Mouse (Mus musculus): ENCODE data around the gene Zfyve1. TPM values are rescaled to one million over a fixed set of nuclear protein-coding genes. Genes with fewer than 3 reads are reported as not detected.

Zfyve1 gene
- total and polyA plus RNA-seq, 3 experiments = 8.0 to 8.3 TPM; not detected in 1

- peak; percentile 66 for TF ChIP-seq HCFC1 (IDR thresholded peaks at IDR 0.05; ENCODE audit: low read depth, low read length)
- TF ChIP-seq MYB (IDR thresholded peaks at IDR 0.05; ENCODE audit: low read depth, low read length) = no peak
- no peak for TF ChIP-seq ZKSCAN1 (IDR thresholded peaks at IDR 0.05; ENCODE audit: low read depth, low read length)
- TF ChIP-seq RAD21 (IDR thresholded peaks at IDR 0.05; ENCODE audit: low read depth, low read length) = no peak; the same call in 1 of the 2 replicates
- TF ChIP-seq MYC (IDR thresholded peaks at IDR 0.05; ENCODE audit: low read depth, low read length) = peak; percentile 49
- TF ChIP-seq EP300 (IDR thresholded peaks at IDR 0.05; ENCODE audit: low read depth in 1 of 2, low read length in 2 of 2) = no peak
- no peak for TF ChIP-seq ETS1 (IDR thresholded peaks at IDR 0.05; ENCODE audit: low read depth, low read length)
- peak; percentile 60 for TF ChIP-seq NELFE (IDR thresholded peaks at IDR 0.05; ENCODE audit: low read depth, low read length)
- peak; percentile 88 for TF ChIP-seq MXI1 (IDR thresholded peaks at IDR 0.05; ENCODE audit: low read depth, low read length)
- no peak; the same call in 1 of the 2 replicates for TF ChIP-seq MAZ (IDR thresholded peaks at IDR 0.05; ENCODE audit: low read depth, low read length)
- TF ChIP-seq MAX (IDR thresholded peaks at IDR 0.05; ENCODE audit: low read length) = peak; percentile 71
- TF ChIP-seq TBP (IDR thresholded peaks at IDR 0.05; ENCODE audit: low read depth, low read length) = no peak
- no peak for TF ChIP-seq CTCF (IDR thresholded peaks at IDR 0.05 in 2 of 3, conservative IDR thresholded peaks at IDR 0.05 in 1 of 3; ENCODE audit: control insufficient read depth in 1 of 3, insufficient read depth in 1 of 3, low read depth in 2 of 3, low read length in 3 of 3, poor library complexity in 1 of 3, severe bottlenecking in 1 of 3)
These were observed 76.6 kb downstream of the Zfyve1 start, which contains the start of gene Dcaf4 (continued) for GRCm38 (mm10) chr12:83520311-83520890.

- Histone ChIP-seq H3K4me3 (ENCODE audit: control insufficient read depth in 1 of 2, insufficient read depth in 1 of 2, low read depth in 2 of 2, low read length in 2 of 2) (no peak overlapping the region), H3K9ac (ENCODE audit: control insufficient read depth, low read depth, low read length, poor library complexity, severe bottlenecking) (no peak overlapping the region), H3K4me1 (ENCODE audit: control insufficient read depth in 1 of 2, insufficient read depth in 2 of 2, low read length in 2 of 2) (peaks cover 23 to 24% of the 10 kb centered on the region in 2 experiments), H3K27me3 (ENCODE audit: control insufficient read depth in 1 of 2, insufficient read depth in 2 of 2, low read length in 2 of 2) (no peaks in the 10 kb centered on the region), H3K27ac (ENCODE audit: control insufficient read depth, low read depth, low read length) (peak overlapping the region; percentile 31; the same call in 1 of the 2 replicates), H3K9me3 (replicated peaks; ENCODE audit: insufficient read depth, low read length) (no peaks in the 10 kb centered on the region), H3K36me3 (ENCODE audit: control insufficient read depth in 1 of 2, insufficient read depth in 2 of 2, low read length in 2 of 2) (peaks cover 0 to 28% of the 10 kb centered on the region in 2 experiments; a peak in 2 of 4 replicates), H3K79me2 (ENCODE audit: control insufficient read depth, insufficient read depth, low read length, poor library complexity) (peaks cover 1% of the 10 kb centered on the region)
- TF ChIP-seq JUND (IDR thresholded peaks at IDR 0.05; ENCODE audit: low read depth, low read length) (no peak), ELF1 (IDR thresholded peaks at IDR 0.05; ENCODE audit: low read depth, low read length) (no peak), MEF2A (IDR thresholded peaks at IDR 0.05; ENCODE audit: extremely low read depth, insufficient replicate concordance, low read depth, low read length, poor library complexity, severe bottlenecking) (no peak), TAL1 (IDR thresholded peaks at IDR 0.05; ENCODE audit: low read length) (peak; percentile 80), UBTF (IDR thresholded peaks at IDR 0.05; ENCODE audit: borderline replicate concordance, insufficient read depth, low read depth, low read length) (no peak), MAX (IDR thresholded peaks at IDR 0.05; ENCODE audit: low read length) (no peak), MYC (IDR thresholded peaks at IDR 0.05; ENCODE audit: low read depth, low read length) (no peak), GABPA (IDR thresholded peaks at IDR 0.05; ENCODE audit: low read depth, low read length) (no peak), NELFE (IDR thresholded peaks at IDR 0.05; ENCODE audit: low read depth, low read length) (no peak), TCF12 (IDR thresholded peaks at IDR 0.05; ENCODE audit: low read depth, low read length) (peak; percentile 73), ZC3H11A (IDR thresholded peaks at IDR 0.05; ENCODE audit: low read depth, low read length) (no peak), MXI1 (IDR thresholded peaks at IDR 0.05; ENCODE audit: low read depth, low read length) (no peak), E2F4 (IDR thresholded peaks at IDR 0.05; ENCODE audit: borderline replicate concordance, low read depth, low read length) (no peak), USF2 (IDR thresholded peaks at IDR 0.05; ENCODE audit: borderline replicate concordance in 1 of 2, insufficient read depth in 1 of 2, low read depth in 1 of 2, low read length in 2 of 2) (no peak), GATA1 (IDR thresholded peaks at IDR 0.05; ENCODE audit: low read depth, low read length) (peak; percentile 90), BHLHE40 (IDR thresholded peaks at IDR 0.05; ENCODE audit: borderline replicate concordance, low read depth, low read length) (no peak), KAT2A (conservative IDR thresholded peaks at IDR 0.05; ENCODE audit: low read depth, low read length) (no peak), CTCF (IDR thresholded peaks at IDR 0.05 in 2 of 3, conservative IDR thresholded peaks at IDR 0.05 in 1 of 3; ENCODE audit: control insufficient read depth in 1 of 3, insufficient read depth in 1 of 3, low read depth in 2 of 3, low read length in 3 of 3, poor library complexity in 1 of 3, severe bottlenecking in 1 of 3) (no peak), CHD2 (IDR thresholded peaks at IDR 0.05; ENCODE audit: low read length) (no peak), EP300 (IDR thresholded peaks at IDR 0.05; ENCODE audit: low read depth in 1 of 2, low read length in 2 of 2) (peak; percentile 87 to 90), HCFC1 (IDR thresholded peaks at IDR 0.05; ENCODE audit: low read depth, low read length) (no peak), SIN3A (IDR thresholded peaks at IDR 0.05; ENCODE audit: low read length) (no peak), MAZ (IDR thresholded peaks at IDR 0.05; ENCODE audit: low read depth, low read length) (no peak), USF1 (IDR thresholded peaks at IDR 0.05; ENCODE audit: low read depth, low read length) (no peak), TBP (IDR thresholded peaks at IDR 0.05; ENCODE audit: low read depth, low read length) (no peak), NRF1 (IDR thresholded peaks at IDR 0.05; ENCODE audit: insufficient read depth, low read depth, low read length, poor library complexity, severe bottlenecking) (no peak), MYB (IDR thresholded peaks at IDR 0.05; ENCODE audit: low read depth, low read length) (peak; percentile 74)
- peak; percentile 67 for DNase-seq (ENCODE audit: low read depth, low spot score)
These were observed 79.4 kb downstream of the Zfyve1 start for GRCm38 (mm10) chr12:83517580-83517979.
